Mouse (Mus musculus) megakaryocyte, embryonic 14.5 days (primary cell): ENCODE data around the gene Nudt16l1.

Experiments
- FLI1 ChIP-seq: IDR thresholded peaks from 2 replicates; pipeline ENCODE4 v1.6.1; 2012; ENCODE audit warnings: low read length, inconsistent platforms, mixed read lengths
- GATA1 ChIP-seq: IDR thresholded peaks from 3 replicates; pipeline ENCODE4 v1.6.1; 2012; ENCODE audit warnings: mixed read lengths, low read length, inconsistent platforms, borderline replicate concordance

DNA sequence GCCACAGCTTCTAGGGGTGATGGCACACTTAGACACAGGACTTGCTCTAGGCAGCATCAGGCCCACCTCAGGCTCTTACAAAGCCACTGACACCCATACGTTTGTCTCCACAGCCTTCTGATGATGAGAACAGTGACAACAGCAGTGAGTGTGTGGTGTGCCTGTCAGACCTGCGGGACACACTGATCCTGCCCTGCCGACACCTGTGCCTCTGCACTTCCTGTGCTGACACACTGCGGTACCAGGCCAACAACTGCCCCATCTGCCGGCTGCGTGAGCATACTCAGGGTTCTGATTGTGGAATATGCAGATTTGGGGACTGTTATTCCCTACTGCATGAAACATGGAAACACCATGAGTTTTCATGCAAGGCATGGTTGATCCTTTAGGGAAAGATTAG, 16.1 kb upstream of the Nudt16l1 start:
- no peak for TF ChIP-seq GATA1
- no peak for TF ChIP-seq FLI1
